ENCODE assay signal across 29 mouse cellular contexts in genomic region chr6:92708137-92708536, GRCm38 (mm10). TPM values are rescaled to one million over a fixed set of nuclear protein-coding genes. Genes with fewer than 3 reads are reported as not detected.
A peak's percentile ranks its signal among the peaks of the same experiment; 100 is the strongest.
DNase-seq lines count a peak whose midpoint lies in the region; ATAC-seq and TF ChIP-seq lines count a peak whose summit lies in the region.
"Had no signal": no experiment of that assay in that cellular context is flagged by ENCODE, and none has a peak within 500 bp of the region (broad histone marks: within the 10 kb centered on the region; RNA-seq: fewer than 3 reads in every experiment).

No protein-coding gene starts in this region.

- WGBS in hindbrain, postnatal 0 days = 65% methylated on average over 4 of the region's 4 CpGs
- WGBS in hindbrain, embryonic 13.5 days = 63% methylated on average over 4 of the region's 4 CpGs
- 63% methylated on average over 4 of the region's 4 CpGs for WGBS in lung, adult 2 months

- H3K9me3 ChIP-seq in hindbrain, postnatal 0 days (ENCODE audit: low read length) = no peaks in the 10 kb centered on the region
- 0 out of 2 replicates have a peak, but pooled peaks cover 4% of the 10 kb centered on the region for H3K9me3 ChIP-seq in hindbrain, embryonic 13.5 days
- H3K9me3 ChIP-seq: embryonic facial prominence, embryonic 10.5 days; embryonic facial prominence, embryonic 15.5 days; forebrain, embryonic 12.5 days; heart, embryonic 12.5 days; hindbrain, embryonic 15.5 days; liver, embryonic 15.5 days; neural tube, embryonic 13.5 days had no signal

- no peak overlapping the region for H3K27ac ChIP-seq in hindbrain, postnatal 0 days
- no peak overlapping the region for H3K27ac ChIP-seq in hindbrain, embryonic 13.5 days
- H3K27ac ChIP-seq: embryonic facial prominence, embryonic 10.5 days; embryonic facial prominence, embryonic 15.5 days; forebrain, embryonic 12.5 days; hindbrain, embryonic 15.5 days; liver, embryonic 15.5 days; neural tube, embryonic 13.5 days had no signal

- H3K4me1 ChIP-seq in hindbrain, postnatal 0 days (ENCODE audit: insufficient read depth, low read length) = peaks cover 5% of the 10 kb centered on the region; the same call in 1 of the 2 replicates
- H3K4me1 ChIP-seq in hindbrain, embryonic 13.5 days (replicated peaks) = peaks cover 34% of the 10 kb centered on the region
- H3K4me1 ChIP-seq in lung, adult 2 months (ENCODE audit: control insufficient read depth, insufficient read depth, low read length) = peaks cover under 1% of the 10 kb centered on the region; the same call in 1 of the 2 replicates
- H3K4me1 ChIP-seq: liver, embryonic 15.5 days had no signal

- no peak for TF ChIP-seq POLR2A in lung, adult 2 months (IDR thresholded peaks at IDR 0.05; ENCODE audit: borderline replicate concordance, extremely low read depth, low read depth, low read length)

- no peak overlapping the region for H3K4me2 ChIP-seq in hindbrain, postnatal 0 days (ENCODE audit: low read depth, low read length)
- no peak overlapping the region for H3K4me2 ChIP-seq in hindbrain, embryonic 13.5 days
- H3K4me2 ChIP-seq: embryonic facial prominence, embryonic 15.5 days; forebrain, embryonic 12.5 days; heart, embryonic 12.5 days; hindbrain, embryonic 15.5 days; liver, embryonic 15.5 days; midbrain, embryonic 11.5 days; neural tube, embryonic 13.5 days had no signal

- no peak overlapping the region for H3K4me3 ChIP-seq in hindbrain, postnatal 0 days (ENCODE audit: low read length)
- no peak overlapping the region for H3K4me3 ChIP-seq in hindbrain, embryonic 13.5 days
- H3K4me3 ChIP-seq in lung, adult 2 months (replicated peaks; ENCODE audit: extremely low read depth, low read depth, low read length) = no peak overlapping the region
- H3K4me3 ChIP-seq: embryonic facial prominence, embryonic 10.5 days; embryonic facial prominence, embryonic 15.5 days; forebrain, embryonic 12.5 days; heart, embryonic 12.5 days; hindbrain, embryonic 15.5 days; liver, embryonic 15.5 days; neural tube, embryonic 13.5 days had no signal

- H3K9ac ChIP-seq in hindbrain, postnatal 0 days (replicated peaks; ENCODE audit: low read length) = no peak overlapping the region
- H3K9ac ChIP-seq in hindbrain, embryonic 13.5 days = no peak overlapping the region
- H3K9ac ChIP-seq: embryonic facial prominence, embryonic 15.5 days; forebrain, embryonic 12.5 days; heart, embryonic 12.5 days; hindbrain, embryonic 15.5 days; liver, embryonic 15.5 days; neural tube, embryonic 13.5 days had no signal

- DNase-seq in hindbrain, postnatal 0 days (ENCODE audit: low spot score) = peak; percentile 25
- no peak for DNase-seq in lung, adult 2 months
- DNase-seq in lung, postnatal 4 days = no peak
- DNase-seq in Patski (ENCODE audit: low read depth, low spot score) = no peak
- peak; percentile 40 for DNase-seq in brain, adult 2 months (ENCODE audit: low read depth, low spot score)
- no peak for DNase-seq in liver
- no peak for DNase-seq in adrenal gland, postnatal 14 days
- DNase-seq: adrenal gland, adult 8-10 months; B cell, adult 2 months; cerebellum, adult 18-20 months; gastrocnemius, postnatal 14 days; heart, postnatal 10 days; kidney, adult 8-10 months; kidney, postnatal 25 days; layer of hippocampus, postnatal 36 days; lung, postnatal 10 days; right cerebral cortex, postnatal 4 days; thymus, postnatal 14 days had no signal

- CTCF ChIA-PET in Patski (lab: Charles Lee) = no interaction called here

- ATAC-seq in hindbrain, postnatal 0 days = no peak
- no peak for ATAC-seq in hindbrain, embryonic 13.5 days (ENCODE audit: low FRiP score)
- ATAC-seq in Patski = no peak
- ATAC-seq: activated CD4-positive, CD25-positive, alpha-beta regulatory T cell, adult 4 months had no signal

- POLR2A ChIA-PET in Patski (lab: Charles Lee) = no interaction called here

- H3K27me3 ChIP-seq in hindbrain, postnatal 0 days (ENCODE audit: insufficient read depth, low read length) = no peaks in the 10 kb centered on the region
- no peaks in the 10 kb centered on the region for H3K27me3 ChIP-seq in hindbrain, embryonic 13.5 days
- no peaks in the 10 kb centered on the region for H3K27me3 ChIP-seq in Patski
- H3K27me3 ChIP-seq: embryonic facial prominence, embryonic 15.5 days; hindbrain, embryonic 15.5 days; neural tube, embryonic 13.5 days had no signal

- in situ Hi-C loops in Patski (cut with MboI; ENCODE audit: low pct_unique_long_range_greater_than_20kb) = no loop called here

- no peaks in the 10 kb centered on the region for H3K36me3 ChIP-seq in hindbrain, postnatal 0 days (ENCODE audit: insufficient read depth, low read length)
- no peaks in the 10 kb centered on the region for H3K36me3 ChIP-seq in hindbrain, embryonic 13.5 days
- H3K36me3 ChIP-seq: embryonic facial prominence, embryonic 10.5 days; embryonic facial prominence, embryonic 15.5 days; forebrain, embryonic 12.5 days; heart, embryonic 12.5 days; hindbrain, embryonic 15.5 days; liver, embryonic 15.5 days had no signal

- peak; percentile 64 for TF ChIP-seq CTCF in hindbrain, postnatal 0 days (IDR thresholded peaks at IDR 0.05; ENCODE audit: low read depth)
- TF ChIP-seq CTCF in lung, adult 2 months (IDR thresholded peaks at IDR 0.05; ENCODE audit: insufficient read depth, low read length) = 0 out of 2 replicates have a peak, but pooled peaks have one; percentile 14
- peak; percentile 10 for TF ChIP-seq CTCF in Patski (IDR thresholded peaks at IDR 0.05)

RNA-seq across cellular contexts. Expression of gene Prickle2, which starts 2.2 kb away (rescaled TPM):
- total RNA-seq in hindbrain, postnatal 0 days (2014; rRNA removed) = 37.7 and 38.7 TPM in 2 replicates
- 11.3 and 11.6 TPM in 2 replicates for polyA plus RNA-seq in hindbrain, postnatal 0 days (2015; fragmentation: Nextera tagmentation; extraction: Ambion mirVana)
- polyA plus RNA-seq in hindbrain, embryonic 13.5 days (2015; fragmentation: Nextera tagmentation; extraction: Ambion mirVana) = 14.2 and 14.3 TPM in 2 replicates
- 22.7 and 23.6 TPM in 2 replicates for polyA plus RNA-seq in lung, adult 2 months (2012; rRNA removed)
- polyA plus RNA-seq in Patski (2021) = 18.1 TPM
- total RNA-seq in adrenal gland, postnatal 14 days (2021) = 6.7 and 7.7 TPM in 2 replicates
- total RNA-seq: granulocyte monocyte progenitor cell, adult 5-6 weeks had no signal

Comparison
In these comparisons a context has a peak if more than half of its experiments do, and no peak if none do; other contexts are left out.
1. DNase-seq: peak in hindbrain, postnatal 0 days (single experiment) and brain, adult 2 months (single experiment); none in lung, adult 2 months (single experiment), lung, postnatal 4 days (0 of 2), Patski (single experiment), liver (single experiment) and adrenal gland, postnatal 14 days (single experiment).
2. CTCF ChIP-seq: peak in every context shown above with its lines; median percentile 64 in hindbrain, postnatal 0 days; 14 in lung, adult 2 months; 10 in Patski.